Mouse (Mus musculus) CH12F3 (cell line): ENCODE results near the gene Ring1.

Experiments
- in situ Hi-C: fragments of 300-500 bp; cut with MboI; formaldehyde crosslinking; loops from 2 replicates; pipeline ENCODE4 v1.14.3; 2020; ENCODE audit warnings: low sequenced_read_pairs

Gene Ring1

DNA sequence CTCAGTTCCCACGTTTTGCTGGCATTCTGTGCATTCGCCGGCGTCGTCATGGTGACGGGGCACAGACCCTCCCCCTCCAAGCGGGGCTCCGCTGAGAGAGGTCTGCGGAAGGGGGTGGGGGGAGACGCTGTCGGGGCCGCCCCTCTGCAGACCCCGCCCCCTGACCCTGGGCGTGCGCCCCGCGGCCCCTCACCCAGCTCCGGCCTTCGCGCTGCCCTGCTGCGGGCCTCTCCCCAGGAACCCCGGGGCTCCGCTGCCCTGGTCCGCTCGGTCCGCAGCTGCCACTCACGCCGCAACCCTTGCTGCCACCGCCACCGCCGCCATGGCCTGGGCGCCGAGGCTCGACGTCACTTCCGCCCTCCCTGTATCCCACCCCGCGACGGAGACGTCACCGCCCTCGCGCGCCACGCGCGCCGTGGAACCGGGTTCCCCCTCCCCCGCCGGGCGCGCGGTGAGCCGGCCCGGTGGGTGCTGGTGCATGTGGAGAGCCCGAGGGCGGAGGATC is at the start of gene Ring1:
Gene Ring1, minus strand, starts transcription at position 364 of the 505 bp plus-strand sequence.
- in situ Hi-C loops: no loop called here

DNA sequence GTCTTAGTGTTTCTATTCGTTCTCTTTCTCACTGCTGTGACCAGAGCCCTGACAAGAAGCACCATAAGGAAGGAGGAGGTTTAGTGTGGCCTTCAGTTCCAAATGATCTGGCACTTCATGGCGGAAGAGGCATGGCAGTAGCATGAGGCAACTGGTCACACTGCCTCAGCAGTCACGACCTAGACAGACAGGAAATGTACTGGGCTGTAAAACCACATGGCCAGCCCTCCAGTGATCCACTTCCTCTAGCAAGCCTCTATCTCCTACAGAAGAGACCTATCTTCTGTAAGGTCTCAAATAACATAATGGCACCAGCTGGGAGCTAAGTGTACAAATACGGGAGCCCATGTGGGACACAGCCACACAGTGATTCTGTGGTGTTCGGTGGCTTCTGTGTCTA is 47.6 kb upstream of the Ring1 start:
- in situ Hi-C loops: no loop called here

DNA sequence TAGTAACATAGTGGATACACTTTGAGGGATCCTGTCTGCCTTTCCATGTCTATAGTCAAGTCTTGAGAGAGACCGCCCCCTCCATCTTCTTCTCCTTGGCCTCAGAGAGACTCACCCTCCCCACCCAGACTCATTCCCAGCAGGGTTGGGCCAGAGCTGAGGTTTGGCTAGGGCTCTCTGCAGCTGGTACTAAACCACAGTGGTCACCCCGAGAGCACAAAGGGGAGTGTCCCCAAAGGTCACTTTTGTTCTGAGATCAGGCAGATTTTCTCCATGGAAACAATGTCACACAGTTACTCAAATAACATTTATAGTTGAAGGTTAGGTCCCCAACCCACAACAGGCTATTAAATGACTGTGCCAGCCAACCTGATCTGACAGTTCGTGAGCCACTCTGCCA is 44.4 kb upstream of the Ring1 start:
- in situ Hi-C loops: no loop called here

DNA sequence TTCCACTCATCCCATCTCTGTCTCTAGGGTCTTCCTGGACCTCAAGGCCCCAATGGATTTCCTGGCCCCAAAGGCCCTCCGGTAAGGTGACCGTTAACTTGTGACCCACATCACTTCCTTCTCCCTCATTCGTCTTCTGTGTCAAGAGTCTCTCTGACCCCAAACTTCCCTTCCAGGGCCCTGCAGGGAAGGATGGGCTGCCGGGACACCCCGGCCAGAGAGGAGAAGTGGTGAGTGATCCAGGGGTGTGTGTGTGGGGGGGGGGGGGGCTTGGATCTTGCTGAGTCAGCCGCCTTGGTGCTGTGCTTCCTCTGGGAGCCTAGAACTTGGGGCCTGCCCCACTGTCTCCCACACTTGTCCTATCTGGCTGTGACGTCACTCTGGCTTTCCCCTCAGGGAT is 32.7 kb upstream of the Ring1 start:
- in situ Hi-C loops: no loop called here

DNA sequence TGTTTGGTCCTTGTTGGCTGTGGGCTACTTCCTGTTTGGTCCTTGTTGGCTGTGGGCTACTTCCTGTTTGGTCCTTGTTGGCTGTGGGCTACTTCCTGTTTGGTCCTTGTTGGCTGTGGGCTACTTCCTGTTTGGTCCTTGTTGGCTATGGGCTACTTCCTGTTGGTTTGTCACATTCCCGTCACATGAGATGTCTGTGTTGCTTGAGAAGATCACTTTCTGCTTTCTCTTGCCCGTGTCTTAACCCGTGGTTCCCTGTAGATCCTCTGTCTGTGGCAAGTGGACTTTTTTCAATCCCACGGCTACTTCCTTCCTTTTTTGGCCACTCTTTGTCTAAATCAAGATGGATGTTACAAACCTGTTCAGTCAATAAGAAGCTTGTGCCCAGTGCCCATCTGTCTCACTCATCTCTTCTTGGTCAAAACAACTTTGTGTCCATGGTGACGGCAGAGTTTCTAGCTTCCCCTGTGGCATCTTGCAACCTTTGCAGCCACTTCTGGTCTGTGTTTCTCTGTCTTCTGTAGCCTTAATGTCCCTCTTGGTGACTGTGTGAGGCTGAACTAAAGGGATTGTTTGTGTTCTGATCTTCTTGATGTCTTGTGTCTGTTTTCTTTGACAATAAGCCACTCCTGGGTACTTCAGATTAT is 23.0 kb upstream of the Ring1 start:
- in situ Hi-C loops: no loop called here

DNA sequence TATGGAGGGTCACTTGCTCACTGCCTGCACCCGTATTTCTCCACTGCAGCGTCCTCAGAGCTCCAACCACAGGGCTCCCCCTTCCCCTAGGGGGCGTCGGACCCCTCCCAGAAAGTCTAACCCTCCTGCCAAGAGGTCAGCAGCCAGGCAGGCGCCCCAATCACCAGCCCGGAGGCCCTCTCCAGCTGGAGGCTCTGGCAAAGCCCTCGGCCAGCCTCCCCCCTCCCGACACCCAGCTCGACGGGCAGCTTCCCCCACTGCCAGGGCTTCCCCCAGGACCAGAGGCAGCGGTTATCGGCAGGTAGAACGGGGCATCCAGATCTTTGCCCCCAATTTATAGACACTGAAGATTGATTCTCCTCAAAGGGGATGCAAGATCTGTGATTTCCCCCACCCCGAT is 21.5 kb upstream of the Ring1 start:
- in situ Hi-C loops: no loop called here

DNA sequence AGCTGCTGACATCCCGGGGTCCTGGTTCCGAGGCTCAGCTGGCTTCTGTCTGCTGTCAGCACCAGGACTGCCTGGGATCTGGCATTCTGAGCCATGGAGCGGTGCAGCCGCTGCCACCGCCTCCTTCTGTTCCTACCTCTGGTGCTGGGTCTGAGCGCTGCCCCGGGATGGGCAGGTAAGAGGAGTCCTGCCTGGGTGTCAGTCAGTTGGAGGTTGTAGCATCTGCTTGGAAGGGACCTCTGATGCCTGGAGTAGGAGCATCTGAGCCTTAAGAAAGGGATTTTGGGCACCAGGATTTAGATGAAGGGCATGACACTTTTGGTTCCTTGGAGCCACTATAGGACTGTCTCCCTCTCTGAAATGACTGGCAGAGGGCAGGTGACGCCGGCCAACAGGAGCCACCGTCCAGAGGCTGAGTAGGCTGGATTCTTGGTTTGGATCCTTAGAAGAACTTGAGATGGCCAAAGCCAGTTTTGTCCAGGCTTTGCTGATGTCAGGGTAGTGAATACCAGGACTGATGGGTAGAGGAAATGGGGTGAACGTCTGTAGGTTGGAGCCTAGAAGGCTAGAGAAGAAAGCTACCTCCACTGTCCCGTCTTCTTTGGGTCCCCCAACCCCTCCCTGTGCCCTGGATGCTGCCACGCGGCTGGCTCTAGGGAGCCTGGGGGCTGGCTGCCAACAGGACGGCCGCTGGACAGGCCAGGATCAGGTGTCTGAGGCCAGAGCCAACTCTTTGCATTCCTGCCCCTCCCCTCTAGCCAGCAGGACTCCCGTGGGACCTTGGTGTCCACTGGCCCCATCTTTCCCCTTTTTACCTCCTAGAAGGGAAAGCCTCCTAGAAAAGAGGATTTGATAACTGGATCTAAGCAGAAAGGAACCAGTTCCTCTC is 15.3 kb upstream of the Ring1 start:
- in situ Hi-C loops: no loop called here

DNA sequence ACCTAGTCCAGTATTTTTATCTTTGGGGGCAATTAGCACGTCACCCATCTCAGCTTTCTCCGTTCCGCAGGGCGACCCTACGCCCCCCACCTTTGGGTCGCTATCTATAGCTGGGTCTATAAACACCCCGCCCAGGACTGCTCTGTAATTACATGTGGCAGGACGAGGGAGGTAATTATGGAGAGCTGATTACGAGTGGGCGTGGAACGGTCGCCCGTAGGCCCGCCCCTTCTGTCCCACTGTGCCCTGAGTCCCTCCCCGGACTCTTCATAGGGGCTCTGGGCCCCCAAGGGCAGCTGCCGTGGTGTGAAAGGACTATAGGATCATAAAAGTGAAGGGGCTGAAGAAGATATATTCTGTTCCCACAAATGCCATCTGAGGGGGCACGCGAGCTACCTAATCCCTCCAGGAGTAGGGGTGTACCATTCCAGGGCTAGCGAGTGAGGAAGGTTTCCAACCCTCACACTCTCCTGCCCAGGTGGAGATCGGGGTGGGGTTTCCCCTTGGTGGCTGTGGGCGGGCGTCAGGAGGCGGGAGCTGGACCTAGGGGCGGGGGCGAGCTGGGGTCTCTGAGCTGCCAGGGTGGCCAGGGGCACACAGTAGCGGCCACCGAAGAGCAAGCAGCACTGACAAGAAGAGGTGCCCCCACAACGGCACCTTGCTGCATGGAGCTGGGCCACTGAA is 14.5 kb upstream of the Ring1 start, which contains the start of gene Col11a2:
Gene Col11a2, plus strand, starts transcription at position 560 of the 684 bp plus-strand sequence.
- in situ Hi-C loops: no loop called here

DNA sequence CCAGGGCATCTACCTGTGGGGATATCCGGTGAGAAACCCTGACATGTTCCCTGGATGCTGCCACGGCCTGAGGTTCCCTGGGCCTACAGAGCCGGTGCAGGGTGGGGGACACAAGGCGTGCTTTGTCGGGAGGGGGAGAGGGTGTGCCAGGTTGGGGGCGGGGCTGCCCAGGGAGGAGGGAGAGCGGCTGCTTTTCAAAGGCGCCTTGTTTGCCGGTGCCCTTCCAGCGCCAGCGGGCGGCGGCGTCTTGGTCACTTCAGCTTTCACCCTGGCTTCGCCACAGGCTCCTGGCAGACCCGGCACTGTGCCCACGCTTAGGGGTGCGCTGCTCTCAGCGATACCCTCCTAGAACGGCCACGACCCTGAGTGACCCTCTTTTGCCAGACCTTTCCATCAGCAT is 14.0 kb upstream of the Ring1 start:
- in situ Hi-C loops: no loop called here

DNA sequence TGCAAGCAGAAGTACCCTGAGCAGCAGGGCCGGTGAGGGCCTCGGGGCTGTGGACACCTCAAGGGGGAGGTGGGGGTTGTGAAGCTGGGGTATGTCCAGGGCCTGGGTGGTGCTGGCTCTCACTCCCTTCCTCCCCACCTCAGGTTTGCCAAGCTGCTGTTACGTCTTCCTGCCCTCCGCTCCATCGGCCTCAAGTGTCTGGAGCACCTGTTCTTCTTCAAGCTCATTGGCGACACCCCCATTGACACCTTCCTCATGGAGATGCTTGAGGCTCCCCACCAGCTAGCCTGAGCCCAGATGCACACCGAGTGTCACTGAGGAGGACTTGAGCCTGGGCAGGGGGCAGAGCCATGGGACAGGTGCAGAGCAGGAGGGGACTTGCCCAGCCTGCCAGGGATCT is 12.8 kb upstream of the Ring1 start:
- in situ Hi-C loops: no loop called here

DNA sequence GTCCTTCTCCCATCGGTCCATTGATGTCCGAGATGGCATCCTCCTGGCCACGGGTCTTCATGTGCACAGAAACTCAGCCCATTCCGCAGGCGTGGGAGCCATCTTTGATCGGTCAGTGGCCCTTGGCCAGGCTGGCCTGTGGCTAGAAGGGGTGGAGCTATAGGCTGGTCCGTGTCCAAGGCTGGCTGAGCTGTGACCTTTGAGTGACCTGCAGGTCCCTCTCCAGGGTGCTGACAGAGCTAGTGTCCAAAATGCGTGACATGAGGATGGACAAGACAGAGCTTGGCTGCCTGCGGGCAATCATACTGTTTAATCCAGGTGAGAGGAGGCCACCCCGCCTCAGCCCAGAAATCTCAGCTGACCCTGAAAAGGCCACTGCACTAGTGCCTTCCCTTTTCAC is 12.2 kb upstream of the Ring1 start:
- in situ Hi-C loops: no loop called here

DNA sequence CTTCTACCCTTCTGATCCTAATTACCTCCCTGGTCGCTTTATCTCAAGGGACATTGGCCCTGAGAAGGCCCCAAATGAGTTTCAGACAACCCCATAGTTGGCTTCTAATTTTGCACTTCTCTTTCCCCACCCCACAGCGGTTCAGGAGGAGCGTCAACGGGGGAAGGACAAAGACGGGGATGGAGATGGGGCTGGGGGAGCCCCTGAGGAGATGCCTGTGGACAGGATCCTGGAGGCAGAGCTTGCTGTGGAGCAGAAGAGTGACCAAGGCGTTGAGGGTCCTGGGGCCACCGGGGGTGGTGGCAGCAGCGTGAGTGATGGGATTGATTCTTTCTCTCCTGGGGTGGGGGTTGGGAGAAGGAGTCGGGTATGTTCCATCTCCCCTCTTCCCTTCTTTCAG is 11.0 kb upstream of the Ring1 start:
- in situ Hi-C loops: no loop called here

DNA sequence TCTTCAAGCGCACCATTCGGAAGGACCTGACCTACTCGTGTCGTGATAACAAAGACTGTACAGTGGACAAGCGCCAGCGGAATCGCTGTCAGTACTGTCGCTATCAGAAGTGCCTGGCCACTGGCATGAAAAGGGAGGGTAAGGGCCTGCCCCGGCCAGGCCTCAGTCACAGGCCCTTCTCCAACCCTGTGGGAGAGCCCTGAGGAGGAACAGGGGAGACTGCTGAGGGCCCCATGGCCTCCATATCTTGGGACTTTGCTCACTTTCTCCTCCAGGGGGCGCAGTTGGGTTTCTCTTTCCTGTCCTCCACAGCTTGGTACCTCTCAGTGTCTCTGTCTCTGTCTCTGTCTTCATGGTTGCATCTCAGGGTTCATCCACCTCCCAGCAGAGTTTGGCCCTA is 9.6 kb upstream of the Ring1 start:
- in situ Hi-C loops: no loop called here

DNA sequence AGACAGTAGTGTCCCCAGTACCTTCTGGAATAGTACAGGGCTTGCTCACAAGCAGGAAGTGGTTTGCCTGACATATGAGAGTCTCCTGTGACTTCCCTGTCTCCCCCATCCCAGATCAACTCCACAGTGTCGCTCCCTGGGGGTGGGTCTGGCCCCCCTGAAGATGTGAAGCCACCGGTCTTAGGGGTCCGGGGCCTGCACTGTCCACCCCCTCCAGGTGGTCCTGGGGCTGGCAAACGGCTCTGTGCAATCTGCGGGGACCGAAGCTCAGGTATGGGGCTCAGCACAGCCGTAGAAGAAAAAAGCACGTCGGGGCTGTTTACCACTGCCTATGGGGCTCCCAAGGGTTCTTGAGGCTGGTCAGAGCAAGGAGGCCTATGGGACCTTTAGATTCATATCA is 9.0 kb upstream of the Ring1 start:
- in situ Hi-C loops: no loop called here

DNA sequence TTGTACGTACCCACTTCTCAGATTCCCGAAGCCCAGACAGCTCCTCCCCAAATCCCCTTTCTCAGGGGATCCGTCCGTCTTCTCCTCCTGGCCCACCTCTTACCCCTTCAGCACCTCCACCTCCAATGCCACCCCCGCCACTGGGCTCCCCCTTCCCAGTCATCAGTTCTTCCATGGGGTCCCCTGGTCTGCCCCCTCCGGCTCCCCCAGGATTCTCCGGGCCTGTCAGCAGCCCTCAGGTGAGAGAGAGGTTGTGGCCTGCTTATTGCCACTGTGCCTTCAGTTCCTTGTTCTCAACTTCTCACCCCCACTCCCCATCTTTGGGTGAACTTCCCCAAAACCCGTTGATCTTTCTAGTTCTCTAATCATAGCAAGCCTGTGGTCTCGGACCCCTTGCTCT is 8.3 kb upstream of the Ring1 start:
- in situ Hi-C loops: no loop called here

DNA sequence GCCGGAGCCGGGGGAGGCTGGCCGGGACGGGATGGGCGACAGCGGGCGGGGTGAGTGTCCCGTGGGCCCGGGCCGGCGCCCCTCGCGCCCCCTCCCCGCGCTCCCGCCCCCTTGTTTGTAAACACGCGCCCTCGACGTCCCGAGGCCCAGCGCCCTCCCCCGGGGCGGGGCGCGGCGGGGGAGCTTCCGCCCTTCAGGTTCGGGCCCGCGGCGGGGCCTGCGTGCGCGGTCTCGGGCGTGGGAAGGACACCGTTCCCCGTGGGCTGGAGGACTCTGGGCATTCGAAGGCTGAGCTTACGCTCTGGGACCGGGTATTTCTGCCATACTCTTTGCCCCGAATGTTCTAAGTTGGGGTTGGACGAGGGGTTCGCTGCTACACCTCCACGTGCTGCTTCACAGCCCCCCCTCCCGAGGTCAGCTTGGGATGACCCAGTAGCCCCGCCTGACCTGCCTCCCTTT is 7.7 kb upstream of the Ring1 start:
- in situ Hi-C loops: no loop called here

DNA sequence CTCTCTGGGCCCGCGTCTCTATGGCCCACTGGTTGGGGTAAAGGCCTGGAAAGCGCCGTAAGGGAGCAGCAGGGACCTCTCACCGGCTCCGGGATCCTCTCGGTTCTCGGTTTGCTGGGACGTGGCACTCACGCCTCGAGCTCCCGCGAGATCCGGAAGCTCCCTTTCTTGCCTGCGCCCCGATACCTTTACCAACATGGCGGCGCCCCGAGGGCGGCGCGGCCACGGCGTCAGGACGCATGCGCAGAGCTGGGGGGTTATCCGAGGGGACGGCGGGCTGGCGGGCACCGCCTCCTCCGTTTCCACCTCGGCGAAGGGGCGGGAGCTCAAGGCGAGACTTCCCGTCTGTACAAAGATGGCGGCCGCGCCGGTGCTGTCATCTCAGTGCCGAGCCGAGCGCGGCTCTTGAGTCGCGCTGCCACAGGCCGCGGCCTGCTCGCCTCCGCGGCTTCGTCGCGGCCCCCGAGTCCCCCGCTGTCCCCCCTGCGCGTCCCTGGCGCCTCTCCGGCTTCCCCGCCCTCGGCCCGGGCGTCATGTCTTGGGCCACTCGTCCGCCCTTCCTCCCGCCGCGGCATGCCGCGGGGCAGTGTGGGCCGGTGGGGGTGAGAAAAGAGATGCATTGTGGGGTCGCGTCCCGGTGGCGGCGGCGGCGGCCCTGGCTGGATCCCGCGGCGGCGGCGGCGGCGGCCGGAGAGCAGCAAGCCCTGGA is 7.1 kb upstream of the Ring1 start, which contains the start of the genes Slc39a7 and Rxrb:
Gene Slc39a7, minus strand, starts transcription at position 218 of the 709 bp plus-strand sequence.
Gene Rxrb, plus strand, starts transcription at position 348 of the 709 bp plus-strand sequence.
- in situ Hi-C loops: no loop called here

DNA sequence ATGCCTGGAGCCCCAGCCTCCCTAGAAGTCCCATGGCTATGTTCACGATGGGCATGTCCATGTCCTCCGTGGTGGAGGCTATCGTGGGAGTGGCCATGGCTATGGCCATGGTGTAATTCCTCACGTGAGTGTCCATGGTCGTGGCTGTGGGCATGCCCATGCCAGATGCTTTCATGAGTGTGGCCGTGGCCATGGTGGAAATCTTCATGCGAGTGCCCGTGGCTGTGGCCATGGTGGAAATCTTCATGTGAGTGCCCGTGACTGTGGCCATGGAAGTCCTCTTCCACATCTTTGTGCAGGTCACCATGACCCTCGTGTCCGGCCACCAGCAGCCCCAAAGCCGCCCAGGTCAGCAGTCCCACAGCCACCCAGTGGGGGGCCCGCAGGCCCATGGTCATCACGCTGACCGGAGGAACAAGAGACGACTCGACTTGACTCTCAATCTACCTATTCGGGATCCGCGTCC is 6.4 kb upstream of the Ring1 start:
- in situ Hi-C loops: no loop called here

DNA sequence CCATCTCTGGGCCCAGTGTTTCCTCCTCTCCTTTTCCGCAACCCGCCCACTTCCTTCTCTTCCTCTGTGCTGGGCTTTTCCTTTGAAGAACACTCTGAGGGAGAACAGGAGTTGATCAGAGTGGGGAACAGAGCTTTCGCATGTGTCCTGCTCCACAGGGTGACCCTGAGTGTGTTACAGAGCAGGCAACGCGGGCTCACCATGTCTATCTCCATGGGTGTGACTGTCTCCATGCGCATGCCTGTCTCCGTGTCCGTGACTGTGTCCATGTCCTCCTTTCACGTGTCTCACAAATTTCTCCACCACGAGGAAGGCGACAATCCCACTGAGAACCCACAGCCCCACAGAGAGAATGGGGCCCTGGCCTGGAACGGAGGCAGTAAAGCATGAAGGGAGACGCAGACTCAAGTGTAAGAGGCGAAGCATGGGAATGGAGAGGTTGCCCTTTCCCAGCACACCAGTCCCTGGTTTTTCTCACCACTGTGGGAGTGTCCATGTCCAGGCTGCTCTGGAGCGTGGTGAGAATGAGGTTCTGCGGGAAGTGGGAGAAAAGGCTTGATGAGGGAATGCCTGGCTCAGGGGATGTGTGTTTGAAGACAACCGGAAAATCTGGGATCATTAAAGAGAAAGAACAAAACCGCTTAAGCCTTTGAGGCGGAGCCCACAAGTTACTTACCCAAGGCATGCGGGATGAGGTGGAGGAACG is 5.6 kb upstream of the Ring1 start:
- in situ Hi-C loops: no loop called here
